Mouse (Mus musculus) hindbrain, embryonic 13.5 days (tissue): ENCODE measurements around the gene Lin54. TPM values are rescaled to one million over a fixed set of nuclear protein-coding genes. Genes with fewer than 3 reads are reported as not detected.

Experiments
- ATAC-seq: fragments of 200-750 bp; cut with Nextera tagmentation; 2 replicates; pipeline ENCODE4 v1.8.0; 2017; ENCODE audit warnings: moderate TSS enrichment; ENCODE audit not compliant: low FRiP score
- H3K27ac ChIP-seq: fragments of 300-500 bp; sonication (generic); 2 replicates; pipeline ENCODE4 v1.5.1; 2015; ENCODE audit warnings: inconsistent platforms, mild to moderate bottlenecking, moderate library complexity
- H3K27me3 ChIP-seq: fragments of 300-500 bp; sonication (generic); 2 replicates; pipeline ENCODE4 v1.6.1; 2015; ENCODE audit warnings: mild to moderate bottlenecking, inconsistent platforms
- H3K36me3 ChIP-seq: fragments of 300-500 bp; sonication (generic); 2 replicates; pipeline ENCODE4 v1.6.1; 2015; ENCODE audit warnings: mild to moderate bottlenecking, inconsistent platforms
- H3K4me1 ChIP-seq: fragments of 300-500 bp; sonication (generic); replicated peaks from 2 replicates; pipeline ENCODE4 v1.6.1; 2015; ENCODE audit warnings: inconsistent platforms
- H3K4me2 ChIP-seq: fragments of 300-500 bp; sonication (generic); 2 replicates; pipeline ENCODE4 v1.6.1; 2015; ENCODE audit warnings: inconsistent platforms, mild to moderate bottlenecking, moderate library complexity
- H3K4me3 ChIP-seq: fragments of 300-500 bp; sonication (generic); 2 replicates; pipeline ENCODE4 v1.5.1; 2015; ENCODE audit warnings: mild to moderate bottlenecking, inconsistent platforms
- H3K9ac ChIP-seq: fragments of 300-500 bp; sonication (generic); 2 replicates; pipeline ENCODE4 v1.6.1; 2015; ENCODE audit warnings: mild to moderate bottlenecking, inconsistent platforms
- H3K9me3 ChIP-seq: fragments of 300-500 bp; sonication (generic); 2 replicates; pipeline ENCODE4 v1.6.1; 2016; ENCODE audit warnings: inconsistent platforms
- WGBS: fragments of 180-500 bp; shearing (Covaris S2); methylation state at CpG from one replicate; pipeline ENCODE4 v1.1.7; 2015; 5-methylcytosine and 5-hydroxymethylcytosine counted together
- microRNA-seq: library from miRNA; unstranded; fragments of <30 nt; microRNA quantifications from one replicate; pipeline ENCODE4, GENCODE M21; 2016
- polyA plus RNA-seq: library from polyadenylated mRNA; unstranded; fragments of >200 nt; fragmentation: Nextera tagmentation; extraction: Ambion mirVana; gene quantifications from 2 replicates; pipeline ENCODE4 v1.2.1, GENCODE M21; 2015

The Lin54 gene
- polyA plus RNA-seq, 1 experiment from 2014 or later, result 8.3 TPM

- H3K9me3 ChIP-seq, result no peaks in the 10 kb centered on the region
- no peak overlapping the region for H3K9ac ChIP-seq
- no peak overlapping the region for H3K27ac ChIP-seq
- no peak overlapping the region for H3K4me2 ChIP-seq
- 87% methylated on average over 3 of the region's 3 CpGs for WGBS
- ATAC-seq, result no peak
- no peaks in the 10 kb centered on the region for H3K36me3 ChIP-seq
- no peak overlapping the region for H3K4me3 ChIP-seq
- H3K27me3 ChIP-seq, result no peaks in the 10 kb centered on the region
- H3K4me1 ChIP-seq, result peaks cover 25% of the 10 kb centered on the region
Observed at GRCm38 (mm10) chr5:100412886-100413285, 87.6 kb downstream of the Lin54 start.

DNA sequence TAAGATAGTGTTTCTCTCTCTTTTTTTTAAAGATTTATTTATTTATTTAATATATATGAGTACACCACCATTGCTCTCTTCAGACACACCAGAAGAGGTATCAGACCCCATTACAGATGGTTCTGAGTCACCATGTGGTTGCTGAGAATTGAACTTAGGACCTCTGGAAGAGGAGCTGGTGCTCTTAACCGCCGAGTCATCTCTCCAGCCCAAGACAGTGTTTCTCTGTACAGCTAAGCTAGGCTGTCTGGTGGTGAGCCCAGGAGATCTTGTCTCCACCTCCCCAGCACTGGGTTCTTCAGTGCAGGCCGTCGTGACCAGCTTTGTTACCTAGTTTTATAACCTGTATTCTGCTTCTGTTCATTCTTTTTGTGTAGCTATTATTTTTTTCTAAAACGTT is 90.2 kb downstream of the Lin54 start:
- Histone ChIP-seq H3K4me1 (peaks cover 18% of the 10 kb centered on the region), H3K36me3 (peaks cover 14% of the 10 kb centered on the region), H3K9me3 (no peaks in the 10 kb centered on the region), H3K4me3 (no peak overlapping the region), H3K9ac (no peak overlapping the region), H3K27me3 (no peaks in the 10 kb centered on the region), H3K4me2 (no peak overlapping the region), H3K27ac (no peak overlapping the region)
- 93% methylated on average over 5 of the region's 5 CpGs for WGBS
- no peak for ATAC-seq

GRCm38 (mm10) chr5:100408485-100408884 is 92.0 kb downstream of the Lin54 start:
- H3K4me1 ChIP-seq, result peaks cover 2% of the 10 kb centered on the region; the same call in 1 of the 2 replicates
- H3K36me3 ChIP-seq, result peaks cover 28% of the 10 kb centered on the region
- WGBS, result 74% methylated on average over 5 of the region's 5 CpGs
- H3K27ac ChIP-seq, result no peak overlapping the region
- H3K4me3 ChIP-seq, result no peak overlapping the region
- no peak for ATAC-seq
- no peak overlapping the region for H3K9ac ChIP-seq
- H3K27me3 ChIP-seq, result no peaks in the 10 kb centered on the region
- H3K9me3 ChIP-seq, result no peaks in the 10 kb centered on the region
- H3K4me2 ChIP-seq, result no peak overlapping the region

DNA sequence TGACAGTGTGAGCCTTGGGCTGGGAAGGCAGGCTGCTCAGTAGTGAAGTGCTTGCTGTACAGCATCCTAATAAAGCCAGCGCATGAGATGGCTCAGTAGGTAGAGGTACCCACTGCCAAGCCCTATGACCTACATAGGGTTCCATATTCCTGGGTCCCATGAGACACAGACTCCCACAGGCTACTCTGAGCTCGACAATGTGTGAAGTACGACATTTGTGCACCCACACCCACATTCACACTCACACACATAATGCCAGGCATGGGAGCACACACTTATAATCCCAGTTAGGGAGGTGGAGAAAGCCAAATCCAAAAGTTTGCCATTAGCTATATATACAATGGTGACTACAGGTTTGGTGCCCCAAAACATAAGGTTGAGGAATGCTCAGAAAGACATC is 103.7 kb downstream of the Lin54 start:
- Histone ChIP-seq H3K4me1 (no peaks in the 10 kb centered on the region), H3K4me2 (no peak overlapping the region), H3K9ac (no peak overlapping the region), H3K9me3 (no peaks in the 10 kb centered on the region), H3K27me3 (no peaks in the 10 kb centered on the region), H3K27ac (no peak overlapping the region), H3K36me3 (peaks cover 92% of the 10 kb centered on the region), H3K4me3 (no peak overlapping the region)
- ATAC-seq, result no peak
- 97% methylated on average over 3 of the region's 3 CpGs for WGBS

DNA sequence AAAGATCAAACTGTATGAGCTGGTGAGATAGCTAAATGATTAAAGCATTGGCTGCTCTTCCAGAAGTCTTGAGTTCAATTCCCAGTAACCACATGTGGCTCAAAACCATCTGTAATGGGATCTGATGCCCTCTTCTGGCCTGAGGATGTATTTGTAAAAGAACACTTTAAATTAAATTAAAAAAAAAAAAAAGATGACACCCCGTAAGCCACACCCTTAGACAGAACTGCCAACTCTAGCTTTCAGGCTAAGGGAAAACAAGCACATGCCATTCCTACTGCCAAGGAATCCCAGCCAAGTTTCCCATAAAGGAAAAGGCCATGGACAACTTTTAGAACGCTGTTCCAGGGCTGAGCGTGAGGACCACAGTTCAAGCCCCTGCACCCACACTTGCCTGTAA is 106.8 kb downstream of the Lin54 start:
- H3K9me3 ChIP-seq, result no peaks in the 10 kb centered on the region
- 92% methylated on average over 3 of the region's 3 CpGs for WGBS
- no peaks in the 10 kb centered on the region for H3K4me1 ChIP-seq
- no peak overlapping the region for H3K27ac ChIP-seq
- ATAC-seq, result no peak
- no peaks in the 10 kb centered on the region for H3K27me3 ChIP-seq
- H3K4me3 ChIP-seq, result no peak overlapping the region
- no peak overlapping the region for H3K4me2 ChIP-seq
- H3K9ac ChIP-seq, result no peak overlapping the region
- H3K36me3 ChIP-seq, result peaks cover 98% of the 10 kb centered on the region

- 92% methylated on average over 20 of the region's 20 CpGs for WGBS
- Histone ChIP-seq H3K4me3 (no peak overlapping the region), H3K4me1 (no peaks in the 10 kb centered on the region), H3K9me3 (no peaks in the 10 kb centered on the region), H3K27me3 (no peaks in the 10 kb centered on the region), H3K4me2 (no peak overlapping the region), H3K27ac (no peak overlapping the region), H3K36me3 (peaks cover 94% of the 10 kb centered on the region), H3K9ac (no peak overlapping the region)
- ATAC-seq, result no peak
Observed at GRCm38 (mm10) chr5:100392436-100392955, 107.9 kb downstream of the Lin54 start.

Small RNA genes within 50 kb of the gene (microRNA-seq; reads per million reads assigned to microRNA genes)
- not detected for gene Gm23222

Other genes with a start within 250 kb of the Lin54 start
- gene Sec31a, start 84.4 kb downstream of the Lin54 start, polyA plus RNA-seq, result 95.9 and 98.2 TPM in 2 replicates
- gene Cops4, start 17.7 kb upstream of the Lin54 start, polyA plus RNA-seq, result 192 and 196 TPM in 2 replicates
- 0.93 and 1.0 TPM in 2 replicates for gene Plac8, start 71.6 kb upstream of the Lin54 start, polyA plus RNA-seq
- 43.6 and 46.6 TPM in 2 replicates for gene Coq2, start 174.5 kb upstream of the Lin54 start, polyA plus RNA-seq
- gene Hpse, start 219.1 kb upstream of the Lin54 start, polyA plus RNA-seq, result 0.74 and 0.87 TPM in 2 replicates